In the genomic region with DNA sequence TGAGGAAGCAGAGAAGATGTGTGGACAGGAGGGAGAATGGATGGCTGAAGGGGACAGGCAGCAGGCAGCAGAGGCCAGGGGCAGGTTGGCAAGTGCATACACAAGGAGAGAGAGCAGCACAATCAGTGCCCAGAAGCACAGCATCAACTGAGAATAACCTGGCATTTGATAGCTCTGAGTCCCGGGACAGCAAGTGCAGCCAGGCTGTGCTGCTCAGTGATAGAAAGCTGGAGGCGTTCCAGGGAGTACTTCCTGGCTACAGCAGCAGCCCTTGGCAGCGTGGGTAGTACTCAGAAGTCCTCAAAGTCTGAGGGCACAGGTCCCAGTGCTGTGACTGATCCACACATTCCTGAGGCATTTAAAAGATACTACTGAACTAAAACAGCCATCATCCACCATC, we compare ENCODE assay signal across 9 mouse cellular contexts.
DNase-seq lines count a peak whose midpoint lies in the region; ATAC-seq and TF ChIP-seq lines count a peak whose summit lies in the region.
"Had no signal": no experiment of that assay in that cellular context is flagged by ENCODE, and none has a peak within 500 bp of the region (broad histone marks: within the 10 kb centered on the region; RNA-seq: fewer than 3 reads in every experiment).

No protein-coding gene starts in this region.

- H3K27me3 ChIP-seq in forebrain, embryonic 15.5 days, result no peaks in the 10 kb centered on the region
- H3K27me3 ChIP-seq in forebrain, embryonic 12.5 days, result no peaks in the 10 kb centered on the region
- H3K27me3 ChIP-seq: CH12.LX had no signal

- ATAC-seq in forebrain, embryonic 15.5 days (replicated peaks), result peak; percentile 64
- no peak for ATAC-seq in forebrain, embryonic 12.5 days (ENCODE audit: low FRiP score)
- ATAC-seq in common myeloid progenitor, adult 5-6 weeks (replicated peaks; ENCODE audit: low read depth, poor library complexity, severe bottlenecking), result 0 out of 2 replicates have a peak, but pooled peaks have one; percentile 29

- intact Hi-C loops in heart, postnatal 10 days (cut with DNase I), result no loop called here
- intact Hi-C loops in left cerebral cortex, postnatal 25 days (cut with DNase I), result no loop called here

- DNase-seq in ES-E14 (ENCODE audit: low read depth, low spot score), result no peak
- DNase-seq in heart, postnatal 10 days, result peak; percentile 89 to 91
- peak; percentile 69 to 85 for DNase-seq in left cerebral cortex, postnatal 25 days (ENCODE audit: low spot score in 2 of 2)
- DNase-seq in right cerebral cortex, postnatal 4 days, result peak; percentile 44
- DNase-seq in embryo, embryonic 9.5 days (ENCODE audit: extremely low spot score), result no peak

- in situ Hi-C loops in ES-E14 (cut with MboI; ENCODE audit: low sequenced_read_pairs in 2 of 2, unreplicated experiment in 2 of 2), result no loop called here

- H3K4me3 ChIP-seq in forebrain, embryonic 15.5 days, result no peak overlapping the region
- H3K4me3 ChIP-seq in forebrain, embryonic 12.5 days (replicated peaks), result no peak overlapping the region
- H3K4me3 ChIP-seq in ES-E14 (ENCODE audit: insufficient read depth in 1 of 2, low read depth in 1 of 2, low read length in 2 of 2, poor library complexity in 1 of 2, severe bottlenecking in 1 of 2), result 0 out of 4 replicates have a peak overlapping the region, but pooled peaks of 1 of the 2 experiments have one; percentile 5

- WGBS in forebrain, embryonic 15.5 days, result 52% methylated on average over 3 of the region's 3 CpGs
- WGBS in forebrain, embryonic 12.5 days, result 83% methylated on average over 3 of the region's 3 CpGs

- H3K36me3 ChIP-seq in forebrain, embryonic 15.5 days, result peaks cover 16% of the 10 kb centered on the region
- H3K36me3 ChIP-seq in forebrain, embryonic 12.5 days (replicated peaks), result 0 out of 2 replicates have a peak, but pooled peaks cover 6% of the 10 kb centered on the region
- peaks cover 4% of the 10 kb centered on the region; the same call in 1 of the 2 replicates for H3K36me3 ChIP-seq in ES-E14 (ENCODE audit: control insufficient read depth, insufficient read depth, low read length, poor library complexity, severe bottlenecking)

- peak overlapping the region; percentile 46 for H3K27ac ChIP-seq in forebrain, embryonic 15.5 days (replicated peaks)
- H3K27ac ChIP-seq in forebrain, embryonic 12.5 days, result no peak overlapping the region
- H3K27ac ChIP-seq in ES-E14 (ENCODE audit: insufficient read depth, low read depth, low read length, poor library complexity, severe bottlenecking), result no peak overlapping the region

- H3K4me2 ChIP-seq in forebrain, embryonic 15.5 days (replicated peaks), result no peak overlapping the region
- no peak overlapping the region for H3K4me2 ChIP-seq in forebrain, embryonic 12.5 days

- peaks cover 11% of the 10 kb centered on the region for H3K4me1 ChIP-seq in forebrain, embryonic 15.5 days
- no peaks in the 10 kb centered on the region for H3K4me1 ChIP-seq in forebrain, embryonic 12.5 days
- H3K4me1 ChIP-seq in ES-E14 (ENCODE audit: control insufficient read depth in 2 of 2, insufficient read depth in 2 of 2, low read length in 2 of 2, poor library complexity in 1 of 2), result peaks cover 9 to 13% of the 10 kb centered on the region in 2 experiments; a peak in 3 of 4 replicates

- H3K9ac ChIP-seq in forebrain, embryonic 15.5 days (replicated peaks), result no peak overlapping the region
- no peak overlapping the region for H3K9ac ChIP-seq in forebrain, embryonic 12.5 days
- H3K9ac ChIP-seq in ES-E14 (ENCODE audit: insufficient read depth, low read depth, low read length, poor library complexity, severe bottlenecking), result peak overlapping the region; percentile 37; the same call in 1 of the 2 replicates

- no peaks in the 10 kb centered on the region for H3K9me3 ChIP-seq in forebrain, embryonic 15.5 days
- H3K9me3 ChIP-seq in forebrain, embryonic 12.5 days, result no peaks in the 10 kb centered on the region
- no peaks in the 10 kb centered on the region for H3K9me3 ChIP-seq in ES-E14 (ENCODE audit: control insufficient read depth, insufficient read depth, low read depth, low read length)

TF ChIP-seq in ES-E14, 5 proteins besides CTCF, POLR2A, EP300 and RAD21:
- TF ChIP-seq ZC3H11A (IDR thresholded peaks at IDR 0.05; ENCODE audit: borderline replicate concordance, low read depth, low read length), result no peak
- no peak for TF ChIP-seq HCFC1 (IDR thresholded peaks at IDR 0.05; ENCODE audit: borderline replicate concordance, insufficient read depth, low read length)
- TF ChIP-seq CHD2 (IDR thresholded peaks at IDR 0.05; ENCODE audit: low read depth, low read length), result no peak
- no peak for TF ChIP-seq ZNF384 (IDR thresholded peaks at IDR 0.05; ENCODE audit: low read depth, low read length)

Comparison
In these comparisons a context has a peak if more than half of its experiments do, and no peak if none do; other contexts are left out.
1. DNase-seq: peak in heart, postnatal 10 days (2 of 2), left cerebral cortex, postnatal 25 days (2 of 2) and right cerebral cortex, postnatal 4 days (single experiment); none in ES-E14 (single experiment) and embryo, embryonic 9.5 days (single experiment).